In genomic region chr10:111609889-111610288, GRCm38 (mm10) we compare ENCODE assay signal across 28 mouse cellular contexts.
"Had no signal": no experiment of that assay in that cellular context is flagged by ENCODE, and none has a peak within 500 bp of the region (broad histone marks: within the 10 kb centered on the region; RNA-seq: fewer than 3 reads in every experiment).

No protein-coding gene starts in this region.

- ATAC-seq: hindbrain, embryonic 16.5 days; inflammation-experienced regulatory T-cells, adult 6 months; intestine, embryonic 15.5 days; intestine, postnatal 0 days had no signal

- H3K9ac ChIP-seq: heart, embryonic 13.5 days; heart, embryonic 15.5 days; hindbrain, embryonic 12.5 days; hindbrain, embryonic 14.5 days; intestine, embryonic 15.5 days; kidney, embryonic 15.5 days; limb, embryonic 12.5 days; liver, embryonic 13.5 days; liver, embryonic 15.5 days had no signal

- H3K27ac ChIP-seq: gastrocnemius, adult 2 months; heart, adult 2 months; heart, embryonic 13.5 days; heart, embryonic 15.5 days; hindbrain, embryonic 10.5 days; hindbrain, embryonic 12.5 days; hindbrain, embryonic 14.5 days; intestine, embryonic 15.5 days; kidney, embryonic 15.5 days; kidney, postnatal 0 days; limb, embryonic 10.5 days; limb, embryonic 12.5 days; liver, embryonic 13.5 days; liver, embryonic 15.5 days had no signal

- H3K9me3 ChIP-seq: heart, embryonic 13.5 days; heart, embryonic 15.5 days; hindbrain, embryonic 10.5 days; hindbrain, embryonic 12.5 days; intestine, embryonic 15.5 days; kidney, embryonic 15.5 days; limb, embryonic 10.5 days; limb, embryonic 12.5 days; liver, embryonic 13.5 days; liver, embryonic 15.5 days had no signal

- H3K27me3 ChIP-seq: heart, embryonic 13.5 days; heart, embryonic 15.5 days; hindbrain, embryonic 12.5 days; intestine, embryonic 15.5 days; kidney, embryonic 15.5 days; limb, embryonic 12.5 days; liver, embryonic 15.5 days had no signal

- H3K4me1 ChIP-seq: heart, embryonic 13.5 days; heart, embryonic 15.5 days; hindbrain, embryonic 12.5 days; kidney, embryonic 15.5 days; liver, embryonic 13.5 days; liver, embryonic 15.5 days had no signal

- H3K4me2 ChIP-seq: heart, embryonic 11.5 days; heart, embryonic 13.5 days; heart, embryonic 15.5 days; hindbrain, embryonic 12.5 days; hindbrain, embryonic 14.5 days; intestine, embryonic 15.5 days; kidney, embryonic 15.5 days; limb, embryonic 12.5 days; liver, embryonic 13.5 days had no signal

- H3K36me3 ChIP-seq: heart, embryonic 13.5 days; heart, embryonic 15.5 days; hindbrain, embryonic 10.5 days; hindbrain, embryonic 12.5 days; intestine, embryonic 15.5 days; kidney, embryonic 15.5 days; limb, embryonic 10.5 days; limb, embryonic 12.5 days; liver, embryonic 13.5 days; liver, embryonic 15.5 days had no signal

- DNase-seq: gastrocnemius, adult 2 months; gastrocnemius, postnatal 10 days; gastrocnemius, postnatal 25 days; heart, adult 2 months; heart, postnatal 14 days; heart, postnatal 4 days; kidney, adult 18-20 months; kidney, adult 9 months; kidney, postnatal 14 days; kidney, postnatal 36 days; layer of hippocampus, adult 9-11 months; layer of hippocampus, postnatal 36 days; liver, embryonic 13.5 days had no signal

- H3K4me3 ChIP-seq: gastrocnemius, adult 2 months; heart, adult 2 months; heart, embryonic 13.5 days; heart, embryonic 15.5 days; hindbrain, embryonic 10.5 days; hindbrain, embryonic 12.5 days; intestine, embryonic 15.5 days; kidney, embryonic 15.5 days; limb, embryonic 10.5 days; limb, embryonic 12.5 days; liver, embryonic 13.5 days; liver, embryonic 15.5 days had no signal
